Mouse (Mus musculus) kidney, embryonic 16.5 days (tissue): ENCODE data around the gene Mxra7. TPM values are rescaled to one million over a fixed set of nuclear protein-coding genes. Genes with fewer than 3 reads are reported as not detected.

Experiments
- ATAC-seq: fragments of 200-750 bp; cut with Nextera tagmentation; 2 replicates; pipeline ENCODE4 v1.8.0; 2017; ENCODE audit warnings: moderate TSS enrichment; ENCODE audit not compliant: low FRiP score, low TSS enrichment
- H3K27ac ChIP-seq: fragments of 300-500 bp; sonication (generic); 2 replicates; pipeline ENCODE4 v1.5.1; 2014; ENCODE audit warnings: low read length
- H3K27me3 ChIP-seq: fragments of 300-500 bp; sonication (generic); 2 replicates; pipeline ENCODE4 v1.6.1; 2014; ENCODE audit warnings: low read length, control low read depth, mixed read lengths; ENCODE audit not compliant: insufficient read depth
- H3K36me3 ChIP-seq: fragments of 300-500 bp; sonication (generic); 2 replicates; pipeline ENCODE4 v1.6.1; 2014; ENCODE audit warnings: low read length, control low read depth, mixed read lengths; ENCODE audit not compliant: insufficient read depth
- H3K4me1 ChIP-seq: fragments of 300-500 bp; sonication (generic); 2 replicates; pipeline ENCODE4 v1.6.1; 2014; ENCODE audit warnings: low read length, control low read depth, mixed read lengths; ENCODE audit not compliant: insufficient read depth
- H3K4me2 ChIP-seq: fragments of 300-500 bp; sonication (generic); replicated peaks from 2 replicates; pipeline ENCODE4 v1.6.1; 2014; ENCODE audit warnings: low read depth, low read length
- H3K4me3 ChIP-seq: fragments of 300-500 bp; sonication (generic); 2 replicates; pipeline ENCODE4 v1.5.1; 2014; ENCODE audit warnings: mild to moderate bottlenecking, low read length
- H3K9ac ChIP-seq: fragments of 300-500 bp; sonication (generic); replicated peaks from 2 replicates; pipeline ENCODE4 v1.6.1; 2014; ENCODE audit warnings: low read length
- H3K9me3 ChIP-seq: fragments of 300-500 bp; sonication (generic); 2 replicates; pipeline ENCODE4 v1.6.1; 2016; ENCODE audit warnings: low read length, control low read depth
- WGBS: fragments of 180-500 bp; shearing (Covaris S2); extraction: QIAGEN DNeasy Blood & Tissue Kit; methylation state at CpG from one replicate; pipeline ENCODE4 v1.1.7; 2014; 5-methylcytosine and 5-hydroxymethylcytosine counted together
- polyA plus RNA-seq: library from polyadenylated mRNA; unstranded; fragments of >200 nt; fragmentation: Nextera tagmentation; extraction: Ambion mirVana; gene quantifications from 2 replicates; pipeline ENCODE4 v1.2.1, GENCODE M21; 2015

The Mxra7 gene
- polyA plus RNA-seq, 1 experiment from 2014 or later = 15.6 TPM

GRCm38 (mm10) chr11:116810983-116811901 is 16.6 kb downstream of the Mxra7 start:
- ATAC-seq = peak; percentile 77
- Histone ChIP-seq H3K9ac (peak overlapping the region; percentile 49), H3K27ac (peak overlapping the region; percentile 75), H3K4me1 (peaks cover 49% of the 10 kb centered on the region), H3K9me3 (no peaks in the 10 kb centered on the region), H3K27me3 (no peaks in the 10 kb centered on the region), H3K36me3 (no peaks in the 10 kb centered on the region), H3K4me2 (peak overlapping the region; percentile 69), H3K4me3 (peak overlapping the region; percentile 39)
- WGBS = 8% methylated on average over 32 of the region's 32 CpGs

GRCm38 (mm10) chr11:116810528-116810927 is 17.3 kb downstream of the Mxra7 start:
- no peak overlapping the region for H3K27ac ChIP-seq
- peaks cover 49% of the 10 kb centered on the region for H3K4me1 ChIP-seq
- no peak overlapping the region for H3K4me2 ChIP-seq
- H3K27me3 ChIP-seq = no peaks in the 10 kb centered on the region
- ATAC-seq = no peak
- H3K9me3 ChIP-seq = no peaks in the 10 kb centered on the region
- no peak overlapping the region for H3K9ac ChIP-seq
- no peak overlapping the region for H3K4me3 ChIP-seq
- WGBS = 80% methylated on average over 11 of the region's 11 CpGs
- H3K36me3 ChIP-seq = no peaks in the 10 kb centered on the region

- no peak for ATAC-seq
- 83% methylated on average over 8 of the region's 8 CpGs for WGBS
- Histone ChIP-seq H3K27ac (no peak overlapping the region), H3K27me3 (no peaks in the 10 kb centered on the region), H3K4me1 (peaks cover 39% of the 10 kb centered on the region), H3K4me2 (no peak overlapping the region), H3K36me3 (no peaks in the 10 kb centered on the region), H3K4me3 (no peak overlapping the region), H3K9me3 (no peaks in the 10 kb centered on the region), H3K9ac (no peak overlapping the region)
These were observed 18.3 kb downstream of the Mxra7 start for GRCm38 (mm10) chr11:116809520-116809919.

- Histone ChIP-seq H3K27me3 (no peaks in the 10 kb centered on the region), H3K36me3 (no peaks in the 10 kb centered on the region), H3K4me1 (peaks cover 33% of the 10 kb centered on the region), H3K27ac (no peak overlapping the region), H3K4me3 (no peak overlapping the region), H3K4me2 (no peak overlapping the region), H3K9ac (no peak overlapping the region), H3K9me3 (no peaks in the 10 kb centered on the region)
- ATAC-seq = no peak
- 79% methylated on average over 11 of the region's 11 CpGs for WGBS
These were observed 18.9 kb downstream of the Mxra7 start for GRCm38 (mm10) chr11:116808811-116809395.

- Histone ChIP-seq H3K36me3 (no peaks in the 10 kb centered on the region), H3K27me3 (no peaks in the 10 kb centered on the region), H3K27ac (peak overlapping the region; percentile 63; the same call in 1 of the 2 replicates), H3K9ac (no peak overlapping the region), H3K4me2 (no peak overlapping the region), H3K9me3 (no peaks in the 10 kb centered on the region), H3K4me1 (peaks cover 25% of the 10 kb centered on the region), H3K4me3 (no peak overlapping the region)
- WGBS = 23% methylated on average over 7 of the region's 7 CpGs
- ATAC-seq = no peak
These were observed 19.8 kb downstream of the Mxra7 start for GRCm38 (mm10) chr11:116807938-116808606.

- Histone ChIP-seq H3K36me3 (no peaks in the 10 kb centered on the region), H3K9me3 (no peaks in the 10 kb centered on the region), H3K4me3 (no peak overlapping the region), H3K4me2 (no peak overlapping the region), H3K27me3 (no peaks in the 10 kb centered on the region), H3K27ac (peak overlapping the region; percentile 63; the same call in 1 of the 2 replicates), H3K9ac (no peak overlapping the region), H3K4me1 (peaks cover 19% of the 10 kb centered on the region)
- ATAC-seq = no peak
- WGBS = 49% methylated on average over 3 of the region's 3 CpGs
These were observed 20.3 kb downstream of the Mxra7 start for GRCm38 (mm10) chr11:116807526-116807925.

- Histone ChIP-seq H3K4me2 (no peak overlapping the region), H3K36me3 (no peaks in the 10 kb centered on the region), H3K4me1 (peaks cover 15% of the 10 kb centered on the region), H3K27me3 (no peaks in the 10 kb centered on the region), H3K9ac (no peak overlapping the region), H3K4me3 (no peak overlapping the region), H3K27ac (0 out of 2 replicates have a peak overlapping the region, but pooled peaks have one; percentile 45), H3K9me3 (no peaks in the 10 kb centered on the region)
- 52% methylated on average over 7 of the region's 7 CpGs for WGBS
- ATAC-seq = no peak
These were observed 20.7 kb downstream of the Mxra7 start for GRCm38 (mm10) chr11:116807116-116807515.

- no peak overlapping the region for H3K4me2 ChIP-seq
- no peaks in the 10 kb centered on the region for H3K27me3 ChIP-seq
- H3K9me3 ChIP-seq = no peaks in the 10 kb centered on the region
- H3K4me3 ChIP-seq = no peak overlapping the region
- no peak overlapping the region for H3K9ac ChIP-seq
- WGBS = 60% methylated on average over 15 of the region's 15 CpGs
- H3K4me1 ChIP-seq = peaks cover 10% of the 10 kb centered on the region
- H3K27ac ChIP-seq = no peak overlapping the region; the same call in 1 of the 2 replicates
- no peaks in the 10 kb centered on the region for H3K36me3 ChIP-seq
- no peak for ATAC-seq
These were observed 21.4 kb downstream of the Mxra7 start for GRCm38 (mm10) chr11:116806136-116807071.

GRCm38 (mm10) chr11:116802709-116803108 is 25.1 kb downstream of the Mxra7 start:
- Histone ChIP-seq H3K9me3 (no peaks in the 10 kb centered on the region), H3K27ac (no peak overlapping the region), H3K4me2 (no peak overlapping the region), H3K4me3 (no peak overlapping the region), H3K9ac (no peak overlapping the region), H3K36me3 (no peaks in the 10 kb centered on the region), H3K27me3 (no peaks in the 10 kb centered on the region), H3K4me1 (peaks cover 5% of the 10 kb centered on the region)
- ATAC-seq = no peak
- WGBS = 87% methylated on average over 5 of the region's 5 CpGs
